ENCODE assay signal across 15 mouse cellular contexts in genomic region chr10:68334054-68334453, GRCm38 (mm10).
"Had no signal": no experiment of that assay in that cellular context is flagged by ENCODE, and none has a peak within 500 bp of the region (broad histone marks: within the 10 kb centered on the region; RNA-seq: fewer than 3 reads in every experiment).

No protein-coding gene starts in this region.

- H3K4me3 ChIP-seq: lung, embryonic 15.5 days; megakaryocyte, embryonic 14.5 days; midbrain, embryonic 13.5 days; midbrain, embryonic 15.5 days; neural tube, embryonic 12.5 days; stomach, embryonic 15.5 days had no signal

- DNase-seq: lung, adult 2 months; lung, postnatal 14 days; lung, postnatal 36 days; right cerebral cortex, postnatal 14 days; thymus, adult 2 months; thymus, postnatal 25 days; thymus, postnatal 4 days had no signal

- H3K27ac ChIP-seq: lung, embryonic 15.5 days; macrophage; midbrain, embryonic 13.5 days; midbrain, embryonic 15.5 days; neural tube, embryonic 12.5 days; stomach, embryonic 15.5 days; stomach, postnatal 0 days had no signal
